Mouse (Mus musculus) erythroblast, embryonic 14.5 days (primary cell): ENCODE measurements around the gene Nrbp1.

Source experiments
- GATA1 ChIP-seq: IDR thresholded peaks from 2 replicates; pipeline ENCODE4 v1.6.1; 2012; ENCODE audit warnings: low read length, inconsistent platforms, mixed read lengths
- TAL1 ChIP-seq: IDR thresholded peaks from 3 replicates; pipeline ENCODE4 v1.6.1; 2012; ENCODE audit warnings: low read length, inconsistent platforms, mixed read lengths

DNA sequence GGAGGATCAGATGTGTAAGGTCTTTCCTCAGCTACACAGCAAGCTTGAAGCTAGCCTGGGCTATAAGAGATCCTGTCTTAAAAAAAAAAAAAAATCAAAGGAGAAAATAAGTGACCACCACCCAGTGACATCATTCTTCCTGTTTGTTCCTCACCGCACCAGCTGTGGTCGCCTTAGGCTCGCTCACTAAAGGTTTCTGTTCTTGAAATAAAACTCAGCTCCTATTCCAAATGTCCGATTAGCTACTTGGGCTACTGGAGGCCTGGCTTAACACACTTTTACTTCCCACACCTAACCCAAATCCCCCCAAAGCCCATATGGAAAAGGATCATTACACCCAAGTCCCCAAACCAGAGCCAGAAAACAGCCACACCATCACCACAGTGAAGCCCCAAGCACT is 47.6 kb downstream of the Nrbp1 start:
- TF ChIP-seq TAL1 (no peak), GATA1 (no peak)
